Mouse (Mus musculus) frontal cortex, postnatal 36 days (tissue): ENCODE measurements at regions not wholly inside any gene's neighbourhood (a gene's known extent, or its start where the extent isn't known, plus 50 kb on each side); places are given as distances from the start of the nearest gene placed in this dataset.

Experiments
- DNase-seq, 2 experiments: peaks; one replicate each; pipeline ENCODE4 v3.0.0; 2022; ENCODE audit warnings: low spot score in 2 of 2

- DNase-seq: peak; percentile 15 to 42
Observed at GRCm38 (mm10) chr9:112608932-112609331, 373.2 kb upstream of the Arpp21 start.

DNA sequence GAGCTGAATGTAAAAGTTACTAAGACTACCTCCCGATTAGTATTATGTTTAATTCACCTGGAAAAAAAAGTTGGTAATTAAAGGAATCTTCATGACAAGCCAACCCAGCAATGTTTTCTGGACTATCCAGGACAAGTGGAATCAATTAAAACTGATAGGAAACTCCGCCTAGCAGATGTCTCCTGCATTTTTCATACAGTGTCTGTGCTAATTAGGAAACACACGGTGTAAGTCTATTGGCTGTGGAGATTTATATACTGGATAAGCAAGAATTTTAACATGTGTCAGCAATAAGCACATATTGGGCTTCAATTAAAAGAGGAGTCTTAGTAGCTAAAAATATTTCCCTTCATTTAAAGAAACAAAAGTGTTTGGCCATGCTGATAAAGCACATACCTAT is 371.5 kb upstream of the Arpp21 start:
- no peak for DNase-seq

DNA sequence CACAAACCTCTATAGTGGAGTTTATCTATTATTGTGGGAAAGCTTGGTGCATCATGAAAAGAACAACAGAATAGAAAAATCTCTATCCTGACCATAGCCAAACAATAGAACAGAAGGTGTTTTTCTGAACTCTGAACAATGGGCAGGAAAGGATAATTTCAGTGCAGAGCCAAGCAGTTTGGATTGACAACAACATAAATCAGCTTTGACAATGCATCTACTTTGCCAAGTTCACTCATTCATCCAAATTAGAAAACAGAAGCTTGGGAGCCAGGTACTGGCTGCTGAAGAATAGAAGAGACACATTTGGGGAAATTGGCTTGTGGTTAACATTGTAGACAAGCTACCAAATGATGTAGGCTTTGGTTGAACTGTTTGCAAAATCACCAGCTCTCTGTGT is 360.0 kb upstream of the Arpp21 start:
- DNase-seq: no peak

DNA sequence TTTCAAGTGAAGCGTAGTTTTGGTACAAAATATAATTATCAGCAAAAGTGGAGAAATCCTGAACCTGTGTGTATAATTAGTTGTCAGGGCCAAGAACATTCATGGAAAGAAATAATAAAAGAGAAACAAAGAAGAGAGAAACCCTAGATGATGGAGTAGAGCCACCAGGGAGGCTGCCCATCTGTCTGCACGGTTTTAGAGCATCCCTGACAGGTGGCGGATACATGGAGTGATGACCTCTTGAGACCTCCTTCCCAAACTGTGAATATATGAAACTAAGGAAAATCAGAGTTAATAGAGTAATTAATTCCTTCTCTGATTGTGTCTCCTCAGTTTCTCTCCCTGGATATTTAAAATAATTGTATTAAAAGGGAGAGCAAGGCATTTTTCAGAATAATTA is 354.5 kb upstream of the Arpp21 start:
- DNase-seq: no peak

GRCm38 (mm10) chr9:112573316-112573715 is 337.6 kb upstream of the Arpp21 start:
- no peak for DNase-seq

DNA sequence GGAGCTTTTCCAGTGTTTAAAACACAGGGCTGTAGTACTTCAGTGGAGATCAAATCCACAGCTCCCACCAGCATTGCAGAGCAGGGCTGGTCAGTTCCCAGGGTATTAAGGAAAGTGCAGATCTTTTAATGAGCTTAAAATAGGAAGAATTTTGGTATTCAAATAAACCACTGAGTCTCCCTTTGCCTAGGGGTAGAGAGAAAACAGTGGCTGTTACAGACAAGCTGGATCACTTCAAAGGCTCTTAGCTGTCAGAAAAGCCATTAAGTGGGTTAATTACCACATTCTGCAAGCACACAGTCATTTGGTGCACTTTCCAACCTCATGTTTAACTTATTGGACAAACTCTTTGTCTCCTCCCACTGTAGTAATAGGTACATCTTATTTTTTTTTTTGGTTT is 325.6 kb upstream of the Arpp21 start:
- DNase-seq: no peak

DNA sequence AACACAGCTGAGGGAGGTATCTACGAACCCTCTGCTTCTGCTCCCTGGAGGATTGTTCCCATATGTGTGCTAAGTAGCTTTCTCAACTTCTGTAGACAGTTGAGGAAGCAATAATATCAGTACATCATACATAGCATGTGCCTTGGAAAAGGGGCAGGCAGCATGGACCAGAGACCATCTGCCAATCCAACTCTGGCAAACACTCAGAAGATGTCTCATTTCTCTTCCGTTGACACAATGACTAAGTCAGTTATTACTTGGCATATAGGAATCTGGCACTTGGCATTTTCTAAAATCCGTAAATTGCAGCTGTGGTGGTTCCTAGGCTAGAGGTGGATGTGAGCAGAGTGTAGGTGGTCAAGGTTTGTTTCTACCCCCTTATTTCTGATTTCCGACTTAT is 324.5 kb upstream of the Arpp21 start:
- DNase-seq: no peak

GRCm38 (mm10) chr9:112537924-112538323 is 302.2 kb upstream of the Arpp21 start:
- DNase-seq: peak in 1 of 2 experiments; percentile 39

DNA sequence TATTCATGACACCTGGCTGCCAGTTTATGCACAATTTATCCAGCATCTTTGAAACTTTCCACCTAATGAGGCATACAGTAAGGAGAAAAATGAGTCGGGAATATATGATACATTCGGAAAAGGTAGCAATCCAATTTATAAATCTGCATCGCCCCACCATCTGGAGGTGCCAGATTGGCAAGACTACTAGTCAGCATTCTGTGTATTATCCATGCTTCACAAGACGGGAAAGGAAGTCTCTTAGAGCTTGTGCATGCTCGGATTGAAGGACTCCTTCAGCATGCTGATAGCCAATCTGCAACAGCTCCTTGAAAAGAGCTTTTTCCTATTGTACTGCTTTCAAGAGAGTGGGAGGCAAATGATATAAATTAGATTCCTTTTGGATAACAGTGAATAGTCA is 289.6 kb upstream of the Arpp21 start:
- DNase-seq: peak in 1 of 2 experiments; percentile 20

DNA sequence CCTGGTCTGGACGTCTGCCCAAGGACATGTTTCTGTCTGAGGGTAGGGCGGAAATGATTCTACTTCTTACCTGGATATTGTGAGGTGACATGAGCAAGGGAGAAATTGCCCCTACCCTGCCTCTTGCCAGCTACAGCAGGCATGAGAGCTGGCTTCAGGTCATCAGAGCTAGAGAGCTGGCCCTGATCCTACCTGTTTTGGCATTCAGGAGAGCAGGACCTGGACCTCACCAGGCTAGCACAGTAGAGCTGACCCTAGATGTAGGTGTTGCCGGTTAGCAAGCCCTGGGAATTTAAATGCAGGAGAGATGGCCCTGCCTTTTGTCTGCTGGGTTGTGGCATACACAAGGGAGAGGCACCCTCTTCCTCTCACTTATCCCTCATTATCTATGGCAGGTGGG is 287.5 kb upstream of the Arpp21 start:
- no peak for DNase-seq

DNA sequence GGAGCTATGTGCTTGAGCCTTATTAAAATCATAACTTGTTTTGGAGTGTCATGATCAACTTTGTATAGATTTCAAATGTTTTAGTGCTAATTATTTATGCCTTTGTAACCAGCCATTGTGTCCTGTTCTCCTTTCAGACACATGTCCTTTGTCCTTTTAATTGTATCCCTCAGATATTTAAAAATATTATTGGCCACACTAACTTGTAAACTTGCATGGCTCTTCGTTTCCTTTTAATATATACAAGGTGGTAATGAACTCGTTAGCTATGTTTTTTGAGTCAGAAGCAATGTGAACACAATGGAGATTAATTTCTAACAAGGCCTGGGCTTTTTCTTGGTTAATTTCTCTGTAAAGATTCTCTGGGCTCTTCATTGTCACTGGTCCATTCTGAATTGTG is 275.0 kb upstream of the Arpp21 start:
- no peak for DNase-seq

DNA sequence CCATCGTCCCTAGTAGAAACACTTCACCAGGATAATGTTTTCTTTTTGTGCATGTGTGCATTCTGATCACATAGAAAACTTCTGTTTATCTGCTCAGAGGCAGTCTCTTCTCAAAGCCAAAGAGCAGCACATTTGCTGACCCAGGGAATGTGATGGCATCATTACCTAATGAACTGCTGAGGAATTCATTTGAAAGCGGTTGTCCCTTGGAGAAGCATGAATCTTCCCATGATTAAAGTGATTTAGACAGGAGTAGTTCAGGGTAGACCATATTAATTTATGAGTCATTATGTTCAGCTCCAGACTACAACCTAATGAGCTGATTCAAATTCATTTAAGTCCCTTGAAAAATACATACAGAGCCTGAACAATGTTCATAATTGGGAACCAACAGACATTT is 271.1 kb upstream of the Arpp21 start:
- DNase-seq: no peak

GRCm38 (mm10) chr9:112498676-112499075 is 262.9 kb upstream of the Arpp21 start:
- DNase-seq: no peak

DNA sequence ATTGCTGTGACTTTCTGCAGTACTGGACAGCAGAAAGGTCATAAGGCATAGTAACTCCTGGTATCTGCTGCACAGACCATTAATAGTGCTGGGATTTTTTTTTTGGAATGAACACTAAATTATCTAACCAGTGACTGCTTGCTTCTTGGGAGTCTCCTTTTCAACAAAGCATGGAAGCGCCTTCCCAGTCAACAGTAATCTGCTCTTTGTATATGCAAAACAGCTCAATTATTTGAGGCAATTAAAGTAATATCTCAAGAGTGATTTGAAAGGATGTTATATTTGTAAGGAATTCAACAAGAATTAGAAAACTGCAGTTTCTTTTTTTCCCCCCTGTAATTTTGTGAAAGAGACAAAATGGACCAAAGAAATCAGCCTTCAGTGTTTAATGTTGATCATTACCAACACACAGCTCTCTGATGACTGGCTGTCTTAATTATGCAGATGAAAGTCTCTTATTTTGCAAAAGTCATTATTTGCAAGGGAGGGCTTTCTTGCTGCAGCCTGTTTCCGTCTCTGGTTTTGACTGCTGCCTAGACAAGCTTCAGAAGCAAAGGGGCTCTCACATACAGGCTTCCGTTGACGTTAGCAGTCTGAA is 260.3 kb upstream of the Arpp21 start:
- DNase-seq: no peak

GRCm38 (mm10) chr9:112490963-112491362 is 255.2 kb upstream of the Arpp21 start:
- DNase-seq: peak in 1 of 2 experiments; percentile 33

GRCm38 (mm10) chr9:112476644-112477043 is 240.9 kb upstream of the Arpp21 start:
- DNase-seq: peak in 1 of 2 experiments; percentile 53

DNA sequence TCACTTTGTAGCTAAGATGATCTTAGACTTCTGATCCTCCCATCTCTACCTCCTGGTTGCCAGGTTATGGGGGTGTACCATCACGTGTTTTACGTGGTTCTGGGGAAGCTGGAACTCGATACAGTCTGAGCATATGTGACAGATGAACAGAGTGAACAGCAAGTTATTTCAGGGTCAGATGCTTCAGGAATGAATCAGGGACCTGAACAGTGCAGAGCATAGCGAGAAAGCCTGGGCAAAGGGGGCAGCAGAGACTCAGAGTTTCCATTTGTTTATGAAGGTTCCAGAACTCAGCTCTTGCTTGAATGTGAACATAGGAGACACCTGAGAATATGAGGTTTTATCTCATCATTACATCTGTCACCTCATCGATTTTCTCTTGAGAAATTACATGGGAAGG is 221.9 kb upstream of the Arpp21 start:
- no peak for DNase-seq

DNA sequence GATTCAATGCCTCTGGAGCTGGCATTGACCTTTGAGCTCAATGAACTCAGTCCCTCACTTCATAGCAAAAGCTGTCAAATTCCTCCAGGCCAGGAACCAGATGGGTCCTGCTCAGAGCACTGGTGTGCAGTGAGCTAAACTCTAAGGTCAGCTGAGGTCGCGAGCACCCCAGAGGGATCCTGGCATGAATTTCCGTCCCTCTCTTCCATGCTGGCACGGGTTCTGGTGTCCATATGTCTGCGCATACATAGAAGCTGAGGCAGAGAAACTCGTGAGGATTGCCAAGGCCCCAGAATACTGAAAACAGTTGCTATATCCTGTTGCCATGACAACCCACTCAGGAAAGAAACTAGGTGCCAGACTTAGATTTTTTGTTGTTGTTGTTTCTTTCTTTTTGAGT is 219.0 kb upstream of the Arpp21 start:
- peak; percentile 69 to 92 for DNase-seq

- no peak for DNase-seq
Observed at GRCm38 (mm10) chr9:112447515-112447914, 211.8 kb upstream of the Arpp21 start.

DNA sequence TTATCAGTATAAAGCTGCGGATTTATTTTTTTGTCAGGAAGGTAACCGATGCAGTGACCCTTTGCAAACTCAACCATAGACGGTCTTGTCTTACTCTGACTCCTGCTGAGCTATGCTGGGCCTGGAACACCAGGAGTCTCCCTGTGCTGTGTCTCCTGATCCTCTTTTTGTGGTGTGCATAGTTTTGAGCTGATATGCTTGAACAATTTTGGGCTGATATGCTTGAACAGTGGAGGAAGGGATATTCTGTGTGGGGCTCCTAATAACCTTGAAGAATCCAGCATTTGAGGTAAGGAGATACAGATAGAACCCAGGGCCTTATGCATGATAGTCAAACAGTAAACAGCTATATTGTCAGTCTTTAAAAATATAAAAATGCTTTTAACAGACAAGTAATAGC is 211.2 kb upstream of the Arpp21 start:
- DNase-seq: no peak

DNA sequence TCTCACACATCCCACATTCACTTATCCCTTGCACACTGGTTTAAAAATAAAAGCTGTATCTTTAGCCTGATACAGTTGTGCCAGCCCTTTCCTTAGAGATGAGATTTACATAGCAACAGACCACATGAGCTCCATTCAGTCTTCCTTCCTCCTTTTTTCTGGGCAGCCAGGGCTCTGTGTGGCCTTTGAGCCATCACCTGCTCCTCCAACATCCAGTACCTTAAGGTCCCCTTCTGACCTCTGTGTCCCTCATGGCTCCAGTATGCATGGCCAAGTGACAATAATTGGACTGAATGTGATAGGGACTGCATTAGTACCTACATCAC is 210.3 kb upstream of the Arpp21 start:
- no peak for DNase-seq

DNA sequence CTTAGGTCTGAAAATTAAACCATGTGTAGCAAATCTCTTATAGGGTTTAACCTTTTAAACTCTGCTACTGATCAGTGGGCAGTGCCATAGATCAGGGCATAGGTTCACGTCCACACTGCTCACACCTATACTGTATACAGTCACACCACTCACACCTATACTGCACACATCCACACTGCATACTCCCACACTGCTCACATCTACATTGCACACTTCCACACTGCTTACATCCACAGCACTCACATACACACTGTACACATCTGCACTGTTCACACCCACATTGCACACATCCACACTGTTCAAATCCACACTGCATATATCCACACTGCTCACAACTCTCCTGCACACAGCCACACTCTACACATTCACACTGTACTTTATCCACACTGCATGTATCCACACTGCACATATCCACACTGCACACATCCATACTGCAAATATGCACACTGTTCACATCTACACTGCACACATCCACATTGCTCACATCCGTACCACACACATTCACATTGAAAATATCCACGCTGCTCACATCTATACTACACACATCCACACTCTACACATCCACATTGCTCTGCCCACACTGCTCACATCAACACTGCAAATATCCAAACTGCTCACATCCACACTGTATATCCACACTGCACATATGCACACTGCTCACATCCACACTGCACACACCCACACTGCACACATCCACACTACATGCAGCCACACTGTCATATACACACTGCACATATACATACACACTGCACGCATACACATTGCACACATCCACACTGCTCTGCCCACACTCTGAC is 209.7 kb upstream of the Arpp21 start:
- no peak for DNase-seq

DNA sequence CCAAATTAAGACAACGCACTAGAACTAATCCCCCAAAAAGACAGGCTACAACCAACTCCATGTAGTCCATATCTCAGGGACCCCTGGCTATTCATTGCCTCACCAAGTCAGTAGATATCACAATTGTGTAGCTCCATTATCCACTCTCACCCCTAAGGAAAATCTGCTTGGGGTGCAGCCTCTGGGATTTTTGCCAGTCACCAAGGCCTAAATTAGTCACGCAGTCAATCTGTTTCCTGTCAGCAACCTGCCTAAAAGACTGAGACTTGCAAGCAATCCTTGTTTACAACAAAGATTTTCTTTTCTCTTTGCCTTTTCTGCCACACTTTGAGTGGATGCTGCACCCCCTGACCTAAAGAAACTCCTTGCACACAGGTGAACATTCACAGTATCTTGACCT is 208.5 kb upstream of the Arpp21 start:
- peak; percentile 32 to 52 for DNase-seq

GRCm38 (mm10) chr9:112436094-112436493 is 200.4 kb upstream of the Arpp21 start:
- peak; percentile 36 to 76 for DNase-seq
